Mouse (Mus musculus): ENCODE measurements around the gene Nif3l1. TPM values are rescaled to one million over a fixed set of nuclear protein-coding genes. Genes with fewer than 3 reads are reported as not detected.

Nif3l1 gene
- polyA plus RNA-seq, 1 experiment from 2014 or later = 65.3 TPM

GRCm38 (mm10) chr1:58444691-58445090, 260 bp upstream of the Nif3l1 start:
- 12% methylated on average over 10 of the region's 10 CpGs for WGBS
- H3K27ac ChIP-seq (replicated peaks; ENCODE audit: low read depth, low read length) = peak overlapping the region; percentile 85
- ATAC-seq (ENCODE audit: low FRiP score, low TSS enrichment) = peak; percentile 9; the same call in 1 of the 2 replicates

GRCm38 (mm10) chr1:58445861-58446260, 910 bp downstream of the Nif3l1 start:
- 8% methylated on average over 11 of the region's 11 CpGs for WGBS
- H3K36me3 ChIP-seq (ENCODE audit: control insufficient read depth, insufficient read depth, low read length) = peaks cover 28% of the 10 kb centered on the region
- DNase-seq (no peak), ATAC-seq (ENCODE audit: low FRiP score, low TSS enrichment) (no peak)
- no peaks in the 10 kb centered on the region for H3K9me3 ChIP-seq (ENCODE audit: control insufficient read depth, low read length)
- H3K4me2 ChIP-seq (ENCODE audit: low read length) = peak overlapping the region; percentile 59
- H3K27ac ChIP-seq (replicated peaks; ENCODE audit: low read depth, low read length) = peak overlapping the region; percentile 85
- no peaks in the 10 kb centered on the region for H3K27me3 ChIP-seq (ENCODE audit: control insufficient read depth, insufficient read depth, low read length)
- H3K4me1 ChIP-seq (ENCODE audit: control insufficient read depth, insufficient read depth, low read length) = peaks cover 18% of the 10 kb centered on the region
- H3K9ac ChIP-seq (replicated peaks; ENCODE audit: low read length) = peak overlapping the region; percentile 83
- peak overlapping the region; percentile 68 for H3K4me3 ChIP-seq (replicated peaks; ENCODE audit: low read depth, low read length)

More at GRCm38 (mm10) chr1:58444691-58445090, 260 bp upstream of the Nif3l1 start:
- DNase-seq = no peak
- peak overlapping the region; percentile 59 for H3K4me2 ChIP-seq (ENCODE audit: low read length)
- peaks cover 18% of the 10 kb centered on the region for H3K4me1 ChIP-seq (ENCODE audit: control insufficient read depth, insufficient read depth, low read length)
- H3K27me3 ChIP-seq (ENCODE audit: control insufficient read depth, insufficient read depth, low read length) = no peaks in the 10 kb centered on the region
- H3K36me3 ChIP-seq (ENCODE audit: control insufficient read depth, insufficient read depth, low read length) = peaks cover 35% of the 10 kb centered on the region
- H3K9me3 ChIP-seq (ENCODE audit: control insufficient read depth, low read length) = no peaks in the 10 kb centered on the region
- H3K4me3 ChIP-seq (replicated peaks; ENCODE audit: low read depth, low read length) = peak overlapping the region; percentile 68
- H3K9ac ChIP-seq (replicated peaks; ENCODE audit: low read length) = peak overlapping the region; percentile 83

GRCm38 (mm10) chr1:58447766-58448165, 2.8 kb downstream of the Nif3l1 start:
- Histone ChIP-seq H3K4me1 (ENCODE audit: control insufficient read depth, insufficient read depth, low read length) (peaks cover 18% of the 10 kb centered on the region), H3K9ac (replicated peaks; ENCODE audit: low read length) (no peak overlapping the region), H3K27ac (replicated peaks; ENCODE audit: low read depth, low read length) (no peak overlapping the region), H3K9me3 (ENCODE audit: control insufficient read depth, low read length) (no peaks in the 10 kb centered on the region), H3K4me3 (replicated peaks; ENCODE audit: low read depth, low read length) (no peak overlapping the region), H3K27me3 (ENCODE audit: control insufficient read depth, insufficient read depth, low read length) (no peaks in the 10 kb centered on the region), H3K4me2 (ENCODE audit: low read length) (no peak overlapping the region), H3K36me3 (ENCODE audit: control insufficient read depth, insufficient read depth, low read length) (peaks cover 28% of the 10 kb centered on the region)
- no peak for DNase-seq
- ATAC-seq (ENCODE audit: low FRiP score, low TSS enrichment) = no peak
- WGBS = 95% methylated on average over 7 of the region's 7 CpGs

GRCm38 (mm10) chr1:58448396-58448795, 3.4 kb downstream of the Nif3l1 start:
- Histone ChIP-seq H3K4me3 (replicated peaks; ENCODE audit: low read depth, low read length) (no peak overlapping the region), H3K4me1 (ENCODE audit: control insufficient read depth, insufficient read depth, low read length) (peaks cover 18% of the 10 kb centered on the region), H3K9ac (replicated peaks; ENCODE audit: low read length) (no peak overlapping the region), H3K9me3 (ENCODE audit: control insufficient read depth, low read length) (no peaks in the 10 kb centered on the region), H3K27me3 (ENCODE audit: control insufficient read depth, insufficient read depth, low read length) (no peaks in the 10 kb centered on the region), H3K4me2 (ENCODE audit: low read length) (no peak overlapping the region), H3K27ac (replicated peaks; ENCODE audit: low read depth, low read length) (no peak overlapping the region), H3K36me3 (ENCODE audit: control insufficient read depth, insufficient read depth, low read length) (peaks cover 35% of the 10 kb centered on the region)
- 88% methylated on average over 7 of the region's 7 CpGs for WGBS
- ATAC-seq (ENCODE audit: low FRiP score, low TSS enrichment) = no peak
- no peak for DNase-seq

GRCm38 (mm10) chr1:58454316-58454715, 9.4 kb downstream of the Nif3l1 start:
- Histone ChIP-seq H3K27me3 (ENCODE audit: control insufficient read depth, insufficient read depth, low read length) (no peaks in the 10 kb centered on the region), H3K9ac (replicated peaks; ENCODE audit: low read length) (no peak overlapping the region), H3K27ac (replicated peaks; ENCODE audit: low read depth, low read length) (no peak overlapping the region), H3K9me3 (ENCODE audit: control insufficient read depth, low read length) (no peaks in the 10 kb centered on the region), H3K4me1 (ENCODE audit: control insufficient read depth, insufficient read depth, low read length) (no peaks in the 10 kb centered on the region), H3K4me3 (replicated peaks; ENCODE audit: low read depth, low read length) (no peak overlapping the region), H3K36me3 (ENCODE audit: control insufficient read depth, insufficient read depth, low read length) (peaks cover 73% of the 10 kb centered on the region), H3K4me2 (ENCODE audit: low read length) (no peak overlapping the region)
- 96% methylated on average over 6 of the region's 6 CpGs for WGBS
- ATAC-seq (ENCODE audit: low FRiP score, low TSS enrichment) (no peak), DNase-seq (no peak)

GRCm38 (mm10) chr1:58458175-58458574, 13.2 kb downstream of the Nif3l1 start:
- 94% methylated on average over 5 of the region's 5 CpGs for WGBS
- H3K27ac ChIP-seq (replicated peaks; ENCODE audit: low read depth, low read length) = no peak overlapping the region

GRCm38 (mm10) chr1:58458867-58459266, 13.9 kb downstream of the Nif3l1 start:
- no peak overlapping the region for H3K4me3 ChIP-seq (replicated peaks; ENCODE audit: low read depth, low read length)
- DNase-seq (peak; percentile 12), ATAC-seq (ENCODE audit: low FRiP score, low TSS enrichment) (no peak)
- 81% methylated on average over 2 of the region's 2 CpGs for whole genome bisulfite sequencing
- no peaks in the 10 kb centered on the region for H3K9me3 ChIP-seq (ENCODE audit: control insufficient read depth, low read length)
- no peaks in the 10 kb centered on the region for H3K4me1 ChIP-seq (ENCODE audit: control insufficient read depth, insufficient read depth, low read length)
- no peak overlapping the region for H3K27ac ChIP-seq (replicated peaks; ENCODE audit: low read depth, low read length)
- no peaks in the 10 kb centered on the region for H3K27me3 ChIP-seq (ENCODE audit: control insufficient read depth, insufficient read depth, low read length)
- H3K9ac ChIP-seq (replicated peaks; ENCODE audit: low read length) = no peak overlapping the region
- H3K36me3 ChIP-seq (ENCODE audit: control insufficient read depth, insufficient read depth, low read length) = peaks cover 88% of the 10 kb centered on the region
- H3K4me2 ChIP-seq (ENCODE audit: low read length) = no peak overlapping the region

More at GRCm38 (mm10) chr1:58458175-58458574, 13.2 kb downstream of the Nif3l1 start:
- Histone ChIP-seq H3K4me3 (replicated peaks; ENCODE audit: low read depth, low read length) (no peak overlapping the region), H3K9me3 (ENCODE audit: control insufficient read depth, low read length) (no peaks in the 10 kb centered on the region), H3K27me3 (ENCODE audit: control insufficient read depth, insufficient read depth, low read length) (no peaks in the 10 kb centered on the region), H3K36me3 (ENCODE audit: control insufficient read depth, insufficient read depth, low read length) (peaks cover 88% of the 10 kb centered on the region), H3K4me1 (ENCODE audit: control insufficient read depth, insufficient read depth, low read length) (no peaks in the 10 kb centered on the region), H3K9ac (replicated peaks; ENCODE audit: low read length) (no peak overlapping the region), H3K4me2 (ENCODE audit: low read length) (no peak overlapping the region)
- ATAC-seq (ENCODE audit: low FRiP score, low TSS enrichment) (no peak), DNase-seq (no peak)

- Histone ChIP-seq H3K4me3 (replicated peaks; ENCODE audit: low read depth, low read length) (no peak overlapping the region), H3K27me3 (ENCODE audit: control insufficient read depth, insufficient read depth, low read length) (no peaks in the 10 kb centered on the region), H3K9ac (replicated peaks; ENCODE audit: low read length) (no peak overlapping the region), H3K4me2 (ENCODE audit: low read length) (no peak overlapping the region), H3K36me3 (ENCODE audit: control insufficient read depth, insufficient read depth, low read length) (peaks cover 90% of the 10 kb centered on the region), H3K4me1 (ENCODE audit: control insufficient read depth, insufficient read depth, low read length) (no peaks in the 10 kb centered on the region), H3K9me3 (ENCODE audit: control insufficient read depth, low read length) (no peaks in the 10 kb centered on the region), H3K27ac (replicated peaks; ENCODE audit: low read depth, low read length) (no peak overlapping the region)
- no peak for ATAC-seq (ENCODE audit: low FRiP score, low TSS enrichment)
- no peak for DNase-seq
- 98% methylated on average over 3 of the region's 3 CpGs for WGBS
Measured at GRCm38 (mm10) chr1:58460566-58460965, 15.6 kb downstream of the Nif3l1 start.

GRCm38 (mm10) chr1:58463935-58464334, 19.0 kb downstream of the Nif3l1 start:
- Histone ChIP-seq H3K27me3 (ENCODE audit: control insufficient read depth, insufficient read depth, low read length) (no peaks in the 10 kb centered on the region), H3K9me3 (ENCODE audit: control insufficient read depth, low read length) (no peaks in the 10 kb centered on the region), H3K4me2 (ENCODE audit: low read length) (no peak overlapping the region), H3K4me3 (replicated peaks; ENCODE audit: low read depth, low read length) (no peak overlapping the region), H3K36me3 (ENCODE audit: control insufficient read depth, insufficient read depth, low read length) (peaks cover 87% of the 10 kb centered on the region), H3K4me1 (ENCODE audit: control insufficient read depth, insufficient read depth, low read length) (no peaks in the 10 kb centered on the region), H3K9ac (replicated peaks; ENCODE audit: low read length) (no peak overlapping the region), H3K27ac (replicated peaks; ENCODE audit: low read depth, low read length) (no peak overlapping the region)
- DNase-seq (no peak), ATAC-seq (ENCODE audit: low FRiP score, low TSS enrichment) (no peak)
- WGBS = 91% methylated on average over 2 of the region's 2 CpGs
